ENCODE assay signal across 28 mouse cellular contexts in genomic region chr14:47216541-47216940, GRCm38 (mm10).
"Had no signal": no experiment of that assay in that cellular context is flagged by ENCODE, and none has a peak within 500 bp of the region (broad histone marks: within the 10 kb centered on the region; RNA-seq: fewer than 3 reads in every experiment).

No protein-coding gene starts in this region.

- H3K27me3 ChIP-seq: limb, embryonic 12.5 days; limb, embryonic 13.5 days; limb, embryonic 15.5 days; liver, embryonic 12.5 days; lung, embryonic 15.5 days; midbrain, embryonic 12.5 days; midbrain, embryonic 13.5 days; midbrain, embryonic 15.5 days; neural tube, embryonic 12.5 days had no signal

- H3K27ac ChIP-seq: limb, embryonic 10.5 days; limb, embryonic 12.5 days; limb, embryonic 13.5 days; limb, embryonic 15.5 days; liver, embryonic 12.5 days; liver, embryonic 13.5 days; liver, embryonic 14.5 days; liver, embryonic 15.5 days; lung, embryonic 15.5 days; macrophage; midbrain, embryonic 10.5 days; midbrain, embryonic 12.5 days; midbrain, embryonic 13.5 days; midbrain, embryonic 15.5 days; neural tube, embryonic 12.5 days had no signal

- DNase-seq: left cerebral cortex, postnatal 4 days; liver; liver, embryonic 13.5 days; liver, postnatal 0 days; lung, adult 18-20 months; lung, adult 2 months; lung, embryonic 14.5 days; lung, postnatal 10 days; lung, postnatal 14 days; lung, postnatal 36 days; lung, postnatal 4 days; midbrain, embryonic 14.5 days had no signal

- H3K4me1 ChIP-seq: limb, embryonic 10.5 days; limb, embryonic 12.5 days; limb, embryonic 13.5 days; limb, embryonic 15.5 days; liver, embryonic 12.5 days; liver, embryonic 15.5 days; lung, embryonic 15.5 days; megakaryocyte, embryonic 14.5 days; midbrain, embryonic 10.5 days; midbrain, embryonic 12.5 days; midbrain, embryonic 13.5 days; midbrain, embryonic 15.5 days; neural tube, embryonic 12.5 days had no signal

- H3K4me3 ChIP-seq: limb, embryonic 10.5 days; limb, embryonic 12.5 days; limb, embryonic 13.5 days; limb, embryonic 15.5 days; liver, embryonic 12.5 days; liver, embryonic 13.5 days; liver, embryonic 15.5 days; lung, embryonic 15.5 days; megakaryocyte, embryonic 14.5 days; midbrain, embryonic 10.5 days; midbrain, embryonic 12.5 days; midbrain, embryonic 13.5 days; midbrain, embryonic 15.5 days; myocyte; neural tube, embryonic 12.5 days had no signal

- H3K36me3 ChIP-seq: limb, embryonic 10.5 days; limb, embryonic 12.5 days; limb, embryonic 13.5 days; limb, embryonic 15.5 days; liver, embryonic 12.5 days; liver, embryonic 13.5 days; liver, embryonic 15.5 days; lung, embryonic 15.5 days; midbrain, embryonic 10.5 days; midbrain, embryonic 12.5 days; midbrain, embryonic 13.5 days; midbrain, embryonic 15.5 days; neural tube, embryonic 12.5 days had no signal

- H3K9me3 ChIP-seq: limb, embryonic 10.5 days; limb, embryonic 12.5 days; limb, embryonic 13.5 days; limb, embryonic 15.5 days; liver, embryonic 12.5 days; liver, embryonic 13.5 days; liver, embryonic 15.5 days; lung, embryonic 15.5 days; megakaryocyte, embryonic 14.5 days; midbrain, embryonic 10.5 days; midbrain, embryonic 12.5 days; midbrain, embryonic 13.5 days; midbrain, embryonic 15.5 days; neural tube, embryonic 12.5 days had no signal
